Mouse (Mus musculus) liver, embryonic 11.5 days (tissue): Measurements from ENCODE around the gene Vps37c. TPM values are rescaled to one million over a fixed set of nuclear protein-coding genes. Genes with fewer than 3 reads are reported as not detected.

Experiments
- ATAC-seq: fragments of 200-750 bp; cut with Nextera tagmentation; replicated peaks from 2 replicates; pipeline ENCODE4 v1.8.0; 2017; ENCODE audit warnings: moderate number of reproducible peaks, mild to moderate bottlenecking, moderate TSS enrichment, moderate library complexity; ENCODE audit not compliant: low FRiP score
- DNase-seq: peaks from one replicate; pipeline ENCODE4 v3.0.0-alpha.2; 2017; ENCODE audit warnings: low spot score
- H3K27ac ChIP-seq: fragments of 300-500 bp; sonication (generic); 2 replicates; pipeline ENCODE4 v1.5.1; 2014; ENCODE audit warnings: mild to moderate bottlenecking, low read depth, low read length, control low read depth
- H3K27me3 ChIP-seq: fragments of 300-500 bp; sonication (generic); replicated peaks from 2 replicates; pipeline ENCODE4 v1.6.1; 2014; ENCODE audit warnings: low read length, mixed read lengths; ENCODE audit not compliant: control insufficient read depth, insufficient read depth
- H3K36me3 ChIP-seq: fragments of 300-500 bp; sonication (generic); 2 replicates; pipeline ENCODE4 v1.6.1; 2014; ENCODE audit warnings: mild to moderate bottlenecking, low read length, moderate library complexity, mixed read lengths; ENCODE audit not compliant: control insufficient read depth, insufficient read depth
- H3K4me1 ChIP-seq: fragments of 300-500 bp; sonication (generic); replicated peaks from 2 replicates; pipeline ENCODE4 v1.6.1; 2014; ENCODE audit warnings: low read length, mixed read lengths; ENCODE audit not compliant: control insufficient read depth, insufficient read depth
- H3K4me2 ChIP-seq: fragments of 300-500 bp; sonication (generic); 2 replicates; pipeline ENCODE4 v1.6.1; 2014; ENCODE audit warnings: mild to moderate bottlenecking, control low read depth, moderate library complexity
- H3K4me3 ChIP-seq: fragments of 300-500 bp; sonication (generic); 2 replicates; pipeline ENCODE4 v1.5.1; 2014; ENCODE audit warnings: low read depth, low read length, control low read depth
- H3K9ac ChIP-seq: fragments of 300-500 bp; sonication (generic); 2 replicates; pipeline ENCODE4 v1.6.1; 2014; ENCODE audit warnings: low read depth, low read length, control low read depth
- H3K9me3 ChIP-seq: fragments of 300-500 bp; sonication (generic); 2 replicates; pipeline ENCODE4 v1.6.1; 2016; ENCODE audit warnings: low read length, inconsistent platforms, mixed read lengths; ENCODE audit not compliant: control insufficient read depth
- WGBS: fragments of 180-500 bp; shearing (Covaris S2); extraction: QIAGEN DNeasy Blood & Tissue Kit; methylation state at CpG from one replicate; pipeline ENCODE4 v1.1.7; 2014; 5-methylcytosine and 5-hydroxymethylcytosine counted together
- polyA plus RNA-seq: library from polyadenylated mRNA; unstranded; fragments of >200 nt; fragmentation: Nextera tagmentation; extraction: Ambion mirVana; gene quantifications from 2 replicates; pipeline ENCODE4 v1.2.1, GENCODE M21; 2014

Vps37c gene
- polyA plus RNA-seq = 23.2 TPM in 2 replicates

GRCm38 (mm10) chr19:10688537-10689352, at the start of gene Vps37c:
TSS of gene Vps37c (plus strand) at chr19:10688735.
- peak; percentile 88 for ATAC-seq
- under 1% methylated on average over 74 of the region's 74 CpGs for WGBS
- H3K4me2 ChIP-seq = peak within 1 kb of the TSS; percentile 86

GRCm38 (mm10) chr19:10640080-10640479, 48.5 kb upstream of the Vps37c start:
- H3K27me3 ChIP-seq = no peaks in the 10 kb centered on the region
- ATAC-seq = peak; percentile 69
- no peaks in the 10 kb centered on the region for H3K9me3 ChIP-seq
- WGBS = 6% methylated on average over 5 of the region's 5 CpGs
- H3K9ac ChIP-seq = peak overlapping the region; percentile 31; the same call in 1 of the 2 replicates
- H3K27ac ChIP-seq = no peak overlapping the region
- DNase-seq = no peak
- peak overlapping the region; percentile 34 for H3K4me2 ChIP-seq
- no peak overlapping the region for H3K4me3 ChIP-seq
- H3K4me1 ChIP-seq = peaks cover 30% of the 10 kb centered on the region
- no peaks in the 10 kb centered on the region for H3K36me3 ChIP-seq

More at GRCm38 (mm10) chr19:10688537-10689352, at the start of gene Vps37c:
- Histone ChIP-seq H3K9me3 (no peaks in the 10 kb centered on the region), H3K4me1 (peaks cover 44% of the 10 kb centered on the region), H3K9ac (peak within 1 kb of the TSS; percentile 89), H3K27me3 (no peaks in the 10 kb centered on the region), H3K27ac (peak within 1 kb of the TSS; percentile 95), H3K36me3 (no peaks in the 10 kb centered on the region), H3K4me3 (peak within 1 kb of the TSS; percentile 81)
- peak; percentile 97 for DNase-seq

DNA sequence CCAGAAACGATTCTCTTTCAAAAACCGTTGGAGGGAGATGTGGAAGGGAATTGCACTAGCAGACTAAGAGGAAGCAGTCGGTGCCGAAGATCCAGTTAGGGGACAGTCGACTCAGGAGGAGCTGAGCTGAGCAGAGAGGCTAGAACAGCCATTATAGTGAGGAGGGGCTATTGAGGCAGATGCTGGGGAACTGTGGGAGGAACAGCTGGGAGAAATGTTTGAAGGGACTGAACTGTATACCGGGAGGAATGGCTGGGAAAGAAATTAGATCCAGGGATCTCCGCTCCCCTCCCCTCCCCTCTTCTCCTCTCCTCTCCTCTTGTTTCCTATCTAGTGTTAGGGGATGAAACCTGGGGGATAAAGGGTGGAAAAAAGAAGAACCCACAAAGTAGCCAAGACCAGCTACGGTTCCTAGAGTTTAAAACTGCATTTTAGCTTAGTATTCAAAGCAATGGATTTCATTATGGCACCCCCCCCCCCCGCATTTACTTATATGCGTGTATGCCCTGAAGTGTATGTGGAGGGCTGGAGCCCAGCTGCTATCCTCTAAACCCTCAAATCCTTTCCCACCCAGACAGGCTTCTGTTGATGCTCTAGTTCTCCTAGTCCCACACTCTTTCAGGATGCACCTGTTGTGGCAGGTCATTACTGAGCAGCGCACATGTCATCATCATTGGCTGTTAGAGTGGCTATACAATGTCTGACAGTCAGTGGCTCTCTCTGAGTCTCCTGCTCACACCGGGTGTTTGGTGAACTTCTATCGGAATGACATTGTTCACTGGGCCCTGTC, 47.8 kb upstream of the Vps37c start:
- 53% methylated on average over 13 of the region's 13 CpGs for WGBS

GRCm38 (mm10) chr19:10645616-10646015, 42.9 kb upstream of the Vps37c start:
- Histone ChIP-seq H3K9me3 (no peaks in the 10 kb centered on the region), H3K4me1 (peaks cover 5% of the 10 kb centered on the region)
- WGBS = 80% methylated on average over 2 of the region's 2 CpGs

More for the DNA sequence above, 47.8 kb upstream of the Vps37c start:
- no peak overlapping the region for H3K4me3 ChIP-seq
- DNase-seq (no peak), ATAC-seq (no peak)
- H3K4me2 ChIP-seq = peak overlapping the region; percentile 34; the same call in 1 of the 2 replicates
- H3K9ac ChIP-seq = peak overlapping the region; percentile 31; the same call in 1 of the 2 replicates
- H3K27ac ChIP-seq = no peak overlapping the region
- H3K36me3 ChIP-seq = no peaks in the 10 kb centered on the region
- no peaks in the 10 kb centered on the region for H3K27me3 ChIP-seq
- H3K4me1 ChIP-seq = peaks cover 25% of the 10 kb centered on the region
- H3K9me3 ChIP-seq = no peaks in the 10 kb centered on the region

GRCm38 (mm10) chr19:10648156-10648555, 40.4 kb upstream of the Vps37c start:
- no peak overlapping the region for H3K4me3 ChIP-seq
- H3K4me1 ChIP-seq = peaks cover under 1% of the 10 kb centered on the region
- WGBS = 73% methylated on average over 8 of the region's 8 CpGs
- H3K36me3 ChIP-seq = no peaks in the 10 kb centered on the region
- ATAC-seq = no peak
- DNase-seq = no peak
- 0 out of 2 replicates have a peak, but pooled peaks cover 2% of the 10 kb centered on the region for H3K27me3 ChIP-seq
- no peak overlapping the region for H3K4me2 ChIP-seq
- H3K9ac ChIP-seq = no peak overlapping the region
- H3K9me3 ChIP-seq = no peaks in the 10 kb centered on the region
- H3K27ac ChIP-seq = no peak overlapping the region

More at GRCm38 (mm10) chr19:10645616-10646015, 42.9 kb upstream of the Vps37c start:
- 0 out of 2 replicates have a peak, but pooled peaks cover 2% of the 10 kb centered on the region for H3K27me3 ChIP-seq
- DNase-seq (no peak), ATAC-seq (no peak)
- H3K36me3 ChIP-seq = no peaks in the 10 kb centered on the region
- H3K4me2 ChIP-seq = no peak overlapping the region
- no peak overlapping the region for H3K27ac ChIP-seq
- no peak overlapping the region for H3K4me3 ChIP-seq
- H3K9ac ChIP-seq = no peak overlapping the region

GRCm38 (mm10) chr19:10656058-10656457, 32.5 kb upstream of the Vps37c start:
- no peak for DNase-seq
- H3K9ac ChIP-seq = no peak overlapping the region
- H3K9me3 ChIP-seq = no peaks in the 10 kb centered on the region
- WGBS = 68% methylated on average over 3 of the region's 3 CpGs
- H3K4me1 ChIP-seq = peaks cover 47% of the 10 kb centered on the region
- H3K4me2 ChIP-seq = no peak overlapping the region
- H3K27me3 ChIP-seq = no peaks in the 10 kb centered on the region
- H3K36me3 ChIP-seq = no peaks in the 10 kb centered on the region
- peak overlapping the region; percentile 28 for H3K27ac ChIP-seq
- no peak overlapping the region for H3K4me3 ChIP-seq
- ATAC-seq = no peak

DNA sequence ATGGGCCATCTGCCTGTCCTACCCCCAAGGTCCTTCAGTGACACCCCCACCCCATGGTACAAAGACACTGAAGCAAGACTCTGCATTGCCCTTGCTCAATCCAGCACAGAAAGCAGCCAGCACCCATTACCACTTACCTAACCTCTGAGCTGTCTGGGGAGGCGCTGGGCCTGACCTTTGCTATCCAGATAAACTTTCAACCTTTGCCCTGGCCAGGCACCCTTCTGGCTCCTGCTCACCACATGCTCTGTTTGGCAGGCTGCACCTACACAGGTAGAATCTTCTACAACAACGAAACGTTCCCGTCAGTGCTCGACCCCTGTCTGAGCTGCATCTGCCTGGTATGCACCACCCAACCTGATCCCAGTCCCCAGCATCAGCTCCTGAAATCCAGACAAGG, 30.8 kb upstream of the Vps37c start:
- Histone ChIP-seq H3K27ac (peak overlapping the region; percentile 65), H3K4me1 (peaks cover 53% of the 10 kb centered on the region), H3K27me3 (no peaks in the 10 kb centered on the region), H3K36me3 (no peaks in the 10 kb centered on the region), H3K4me2 (peak overlapping the region; percentile 16; the same call in 1 of the 2 replicates), H3K9me3 (no peaks in the 10 kb centered on the region), H3K4me3 (no peak overlapping the region), H3K9ac (peak overlapping the region; percentile 41; the same call in 1 of the 2 replicates)
- no peak for DNase-seq
- WGBS = 58% methylated on average over 5 of the region's 5 CpGs
- ATAC-seq = no peak

DNA sequence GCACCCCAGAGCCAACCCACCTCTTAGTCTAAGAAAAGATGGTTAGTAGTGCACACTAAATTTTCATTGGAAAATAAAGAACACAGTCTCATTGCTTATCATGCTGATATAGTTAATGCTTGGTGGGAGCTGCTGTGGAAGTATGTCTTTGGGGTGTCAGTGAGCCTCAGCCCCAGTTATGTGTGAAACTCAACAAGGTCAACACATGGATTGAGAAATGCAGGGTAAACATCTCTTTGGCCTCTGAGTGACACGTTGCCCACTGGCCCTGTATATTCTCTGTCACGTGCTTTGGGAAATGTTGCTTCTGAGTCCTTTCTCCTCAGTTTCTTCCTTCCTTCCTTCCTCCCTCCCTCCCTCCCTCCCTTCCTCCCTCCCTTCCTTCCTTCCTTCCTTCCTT, 30.1 kb upstream of the Vps37c start:
- DNase-seq = no peak
- ATAC-seq = no peak
- peaks cover 58% of the 10 kb centered on the region for H3K4me1 ChIP-seq

More for the DNA sequence above, 30.1 kb upstream of the Vps37c start:
- Histone ChIP-seq H3K27me3 (no peaks in the 10 kb centered on the region), H3K9me3 (no peaks in the 10 kb centered on the region), H3K27ac (peak overlapping the region; percentile 65), H3K4me3 (no peak overlapping the region), H3K9ac (no peak overlapping the region), H3K36me3 (no peaks in the 10 kb centered on the region), H3K4me2 (no peak overlapping the region)
- WGBS = 70% methylated on average over 2 of the region's 2 CpGs
